Mouse (Mus musculus): ENCODE measurements around the gene Slc25a25. TPM values are rescaled to one million over a fixed set of nuclear protein-coding genes. Genes with fewer than 3 reads are reported as not detected.

Slc25a25 gene
- polyA plus RNA-seq, 1 experiment from 2014 or later = 39.8 TPM

GRCm38 (mm10) chr2:32440164-32440563, 11.1 kb downstream of the Slc25a25 start:
- 0 out of 2 replicates have a peak, but pooled peaks cover 10% of the 10 kb centered on the region for H3K4me1 ChIP-seq (ENCODE audit: control insufficient read depth, insufficient read depth, low read length)
- 43% methylated on average over 2 of the region's 2 CpGs for WGBS
- ATAC-seq (ENCODE audit: low read depth) = no peak
- H3K36me3 ChIP-seq (ENCODE audit: control insufficient read depth, insufficient read depth, low read length) = no peaks in the 10 kb centered on the region
- no peak overlapping the region for H3K9ac ChIP-seq (replicated peaks; ENCODE audit: low read depth, low read length)
- no peak overlapping the region for H3K4me2 ChIP-seq (ENCODE audit: low read depth, low read length)
- H3K9me3 ChIP-seq (ENCODE audit: control insufficient read depth, low read length) = no peaks in the 10 kb centered on the region
- 0 out of 2 replicates have a peak overlapping the region, but pooled peaks have one; percentile 5 for H3K27ac ChIP-seq (ENCODE audit: low read depth, low read length)
- no peak overlapping the region for H3K4me3 ChIP-seq (ENCODE audit: low read depth, low read length)
- H3K27me3 ChIP-seq (ENCODE audit: control insufficient read depth, insufficient read depth, low read length) = no peaks in the 10 kb centered on the region

- H3K27me3 ChIP-seq (ENCODE audit: control insufficient read depth, insufficient read depth, low read length) = no peaks in the 10 kb centered on the region
- no peaks in the 10 kb centered on the region for H3K9me3 ChIP-seq (ENCODE audit: control insufficient read depth, low read length)
- H3K4me2 ChIP-seq (ENCODE audit: low read depth, low read length) = no peak overlapping the region
- WGBS = 20% methylated on average over 6 of the region's 6 CpGs
- H3K36me3 ChIP-seq (ENCODE audit: control insufficient read depth, insufficient read depth, low read length) = no peaks in the 10 kb centered on the region
- 0 out of 2 replicates have a peak, but pooled peaks cover 10% of the 10 kb centered on the region for H3K4me1 ChIP-seq (ENCODE audit: control insufficient read depth, insufficient read depth, low read length)
- ATAC-seq (ENCODE audit: low read depth) = no peak
- no peak overlapping the region for H3K4me3 ChIP-seq (ENCODE audit: low read depth, low read length)
- no peak overlapping the region for H3K9ac ChIP-seq (replicated peaks; ENCODE audit: low read depth, low read length)
- H3K27ac ChIP-seq (ENCODE audit: low read depth, low read length) = no peak overlapping the region
These were observed 12.1 kb downstream of the Slc25a25 start for GRCm38 (mm10) chr2:32439177-32439576.

- no peaks in the 10 kb centered on the region for H3K27me3 ChIP-seq (ENCODE audit: control insufficient read depth, insufficient read depth, low read length)
- 0 out of 2 replicates have a peak, but pooled peaks cover 10% of the 10 kb centered on the region for H3K4me1 ChIP-seq (ENCODE audit: control insufficient read depth, insufficient read depth, low read length)
- H3K9me3 ChIP-seq (ENCODE audit: control insufficient read depth, low read length) = no peaks in the 10 kb centered on the region
- no peak overlapping the region for H3K4me2 ChIP-seq (ENCODE audit: low read depth, low read length)
- no peak for ATAC-seq (ENCODE audit: low read depth)
- 82% methylated on average over 3 of the region's 3 CpGs for WGBS
- no peak overlapping the region for H3K9ac ChIP-seq (replicated peaks; ENCODE audit: low read depth, low read length)
- H3K4me3 ChIP-seq (ENCODE audit: low read depth, low read length) = no peak overlapping the region
- H3K36me3 ChIP-seq (ENCODE audit: control insufficient read depth, insufficient read depth, low read length) = no peaks in the 10 kb centered on the region
- no peak overlapping the region for H3K27ac ChIP-seq (ENCODE audit: low read depth, low read length)
These were observed 12.5 kb downstream of the Slc25a25 start for GRCm38 (mm10) chr2:32438733-32439132.

GRCm38 (mm10) chr2:32437612-32438166, 13.6 kb downstream of the Slc25a25 start:
- 59% methylated on average over 2 of the region's 2 CpGs for WGBS
- H3K4me3 ChIP-seq (ENCODE audit: low read depth, low read length) = no peak overlapping the region
- ATAC-seq (ENCODE audit: low read depth) = no peak
- no peaks in the 10 kb centered on the region for H3K27me3 ChIP-seq (ENCODE audit: control insufficient read depth, insufficient read depth, low read length)
- peak overlapping the region; percentile 45; the same call in 1 of the 2 replicates for H3K27ac ChIP-seq (ENCODE audit: low read depth, low read length)
- 0 out of 2 replicates have a peak, but pooled peaks cover 10% of the 10 kb centered on the region for H3K4me1 ChIP-seq (ENCODE audit: control insufficient read depth, insufficient read depth, low read length)
- H3K36me3 ChIP-seq (ENCODE audit: control insufficient read depth, insufficient read depth, low read length) = no peaks in the 10 kb centered on the region
- no peaks in the 10 kb centered on the region for H3K9me3 ChIP-seq (ENCODE audit: control insufficient read depth, low read length)
- H3K4me2 ChIP-seq (ENCODE audit: low read depth, low read length) = no peak overlapping the region
- H3K9ac ChIP-seq (replicated peaks; ENCODE audit: low read depth, low read length) = no peak overlapping the region

- Histone ChIP-seq H3K36me3 (ENCODE audit: control insufficient read depth, insufficient read depth, low read length) (no peaks in the 10 kb centered on the region), H3K4me3 (ENCODE audit: low read depth, low read length) (no peak overlapping the region), H3K4me1 (ENCODE audit: control insufficient read depth, insufficient read depth, low read length) (0 out of 2 replicates have a peak, but pooled peaks cover 10% of the 10 kb centered on the region), H3K4me2 (ENCODE audit: low read depth, low read length) (no peak overlapping the region), H3K27ac (ENCODE audit: low read depth, low read length) (peak overlapping the region; percentile 45; the same call in 1 of the 2 replicates), H3K27me3 (ENCODE audit: control insufficient read depth, insufficient read depth, low read length) (no peaks in the 10 kb centered on the region), H3K9ac (replicated peaks; ENCODE audit: low read depth, low read length) (no peak overlapping the region), H3K9me3 (ENCODE audit: control insufficient read depth, low read length) (no peaks in the 10 kb centered on the region)
- WGBS = 39% methylated on average over 3 of the region's 3 CpGs
- ATAC-seq (ENCODE audit: low read depth) = peak; percentile 34; the same call in 1 of the 2 replicates
These were observed 14.4 kb downstream of the Slc25a25 start for GRCm38 (mm10) chr2:32436686-32437372.

- H3K27ac ChIP-seq (ENCODE audit: low read depth, low read length) = peak overlapping the region; percentile 91
- peaks cover 37% of the 10 kb centered on the region for H3K4me1 ChIP-seq (ENCODE audit: control insufficient read depth, insufficient read depth, low read length)
- H3K27me3 ChIP-seq (ENCODE audit: control insufficient read depth, insufficient read depth, low read length) = no peaks in the 10 kb centered on the region
- WGBS = 6% methylated on average over 18 of the region's 18 CpGs
- H3K9ac ChIP-seq (replicated peaks; ENCODE audit: low read depth, low read length) = peak overlapping the region; percentile 83
- H3K4me2 ChIP-seq (ENCODE audit: low read depth, low read length) = peak overlapping the region; percentile 66
- no peaks in the 10 kb centered on the region for H3K9me3 ChIP-seq (ENCODE audit: control insufficient read depth, low read length)
- H3K36me3 ChIP-seq (ENCODE audit: control insufficient read depth, insufficient read depth, low read length) = no peaks in the 10 kb centered on the region
- peak; percentile 95 for ATAC-seq (ENCODE audit: low read depth)
- H3K4me3 ChIP-seq (ENCODE audit: low read depth, low read length) = peak overlapping the region; percentile 54
These were observed 20.3 kb downstream of the Slc25a25 start for GRCm38 (mm10) chr2:32430701-32431676.

- peaks cover 39% of the 10 kb centered on the region for H3K4me1 ChIP-seq (ENCODE audit: control insufficient read depth, insufficient read depth, low read length)
- peak overlapping the region; percentile 74 for H3K27ac ChIP-seq (ENCODE audit: low read depth, low read length)
- H3K27me3 ChIP-seq (ENCODE audit: control insufficient read depth, insufficient read depth, low read length) = no peaks in the 10 kb centered on the region
- no peak for ATAC-seq (ENCODE audit: low read depth)
- peak overlapping the region; percentile 50 for H3K9ac ChIP-seq (replicated peaks; ENCODE audit: low read depth, low read length)
- H3K9me3 ChIP-seq (ENCODE audit: control insufficient read depth, low read length) = no peaks in the 10 kb centered on the region
- peak overlapping the region; percentile 54 for H3K4me3 ChIP-seq (ENCODE audit: low read depth, low read length)
- no peaks in the 10 kb centered on the region for H3K36me3 ChIP-seq (ENCODE audit: control insufficient read depth, insufficient read depth, low read length)
- WGBS = 60% methylated on average over 4 of the region's 4 CpGs
- H3K4me2 ChIP-seq (ENCODE audit: low read depth, low read length) = peak overlapping the region; percentile 66
These were observed 21.9 kb downstream of the Slc25a25 start for GRCm38 (mm10) chr2:32429215-32429891.

GRCm38 (mm10) chr2:32428262-32428722, 23.0 kb downstream of the Slc25a25 start:
- H3K36me3 ChIP-seq (ENCODE audit: control insufficient read depth, insufficient read depth, low read length) = no peaks in the 10 kb centered on the region
- peak; percentile 75 for ATAC-seq (ENCODE audit: low read depth)
- H3K27me3 ChIP-seq (ENCODE audit: control insufficient read depth, insufficient read depth, low read length) = no peaks in the 10 kb centered on the region
- peak overlapping the region; percentile 54 for H3K4me3 ChIP-seq (ENCODE audit: low read depth, low read length)
- H3K9me3 ChIP-seq (ENCODE audit: control insufficient read depth, low read length) = no peaks in the 10 kb centered on the region
- peak overlapping the region; percentile 50 for H3K9ac ChIP-seq (replicated peaks; ENCODE audit: low read depth, low read length)
- WGBS = 24% methylated on average over 8 of the region's 8 CpGs
- H3K4me1 ChIP-seq (ENCODE audit: control insufficient read depth, insufficient read depth, low read length) = peaks cover 47% of the 10 kb centered on the region
- peak overlapping the region; percentile 66 for H3K4me2 ChIP-seq (ENCODE audit: low read depth, low read length)
- peak overlapping the region; percentile 74 for H3K27ac ChIP-seq (ENCODE audit: low read depth, low read length)

Data from neural tube, embryonic 14.5 days (tissue).